In genomic region chr4:114834770-114835581, GRCm38 (mm10) we compare ENCODE assay signal across 16 mouse cellular contexts. TPM values are rescaled to one million over a fixed set of nuclear protein-coding genes. Genes with fewer than 3 reads are reported as not detected.
A peak's percentile ranks its signal among the peaks of the same experiment; 100 is the strongest.
DNase-seq lines count a peak whose midpoint lies in the region; ATAC-seq lines count a peak whose summit lies in the region.
"Had no signal": no experiment of that assay in that cellular context is flagged by ENCODE, and none has a peak within 500 bp of the region (broad histone marks: within the 10 kb centered on the region; RNA-seq: fewer than 3 reads in every experiment).

No protein-coding gene starts in this region.

- peaks cover 44% of the 10 kb centered on the region for H3K27me3 ChIP-seq in kidney, embryonic 15.5 days
- H3K27me3 ChIP-seq in neural tube, embryonic 13.5 days, result peaks cover 33% of the 10 kb centered on the region
- H3K27me3 ChIP-seq in neural tube, embryonic 15.5 days (replicated peaks), result peaks cover 23% of the 10 kb centered on the region
- H3K27me3 ChIP-seq in stomach, embryonic 16.5 days (ENCODE audit: control insufficient read depth, insufficient read depth, low read length), result no peaks in the 10 kb centered on the region

- no peaks in the 10 kb centered on the region for H3K9me3 ChIP-seq in kidney, embryonic 15.5 days (replicated peaks)
- no peaks in the 10 kb centered on the region for H3K9me3 ChIP-seq in neural tube, embryonic 13.5 days
- H3K9me3 ChIP-seq in neural tube, embryonic 15.5 days (replicated peaks), result no peaks in the 10 kb centered on the region
- no peaks in the 10 kb centered on the region for H3K9me3 ChIP-seq in stomach, embryonic 16.5 days (replicated peaks; ENCODE audit: control insufficient read depth, low read length)
- H3K9me3 ChIP-seq: heart, embryonic 13.5 days had no signal

- no peak for DNase-seq in kidney, adult 8-10 months
- peak; percentile 13 for DNase-seq in kidney, postnatal 14 days
- DNase-seq in thymus, postnatal 4 days, result no peak
- DNase-seq: cerebellum, postnatal 14 days; thymus, postnatal 36 days had no signal

- ATAC-seq in kidney, embryonic 15.5 days (replicated peaks; ENCODE audit: low FRiP score), result peak; percentile 53; the same call in 1 of the 2 replicates
- ATAC-seq in neural tube, embryonic 13.5 days (ENCODE audit: low read depth), result peak; percentile 23; the same call in 1 of the 2 replicates
- no peak for ATAC-seq in neural tube, embryonic 15.5 days (ENCODE audit: low FRiP score)
- peak; percentile 40; the same call in 1 of the 2 replicates for ATAC-seq in stomach, embryonic 16.5 days (ENCODE audit: insufficient read depth, low FRiP score)
- ATAC-seq: CD4-positive, CD25-positive, alpha-beta regulatory T cell, adult 4 months; forebrain, embryonic 14.5 days had no signal

- H3K27ac ChIP-seq in kidney, embryonic 15.5 days, result no peak overlapping the region
- H3K27ac ChIP-seq in neural tube, embryonic 13.5 days (replicated peaks), result no peak overlapping the region
- no peak overlapping the region for H3K27ac ChIP-seq in neural tube, embryonic 15.5 days (replicated peaks)
- H3K27ac ChIP-seq in stomach, embryonic 16.5 days (ENCODE audit: low read length), result no peak overlapping the region
- H3K27ac ChIP-seq: heart, embryonic 13.5 days had no signal

- H3K36me3 ChIP-seq in kidney, embryonic 15.5 days, result no peaks in the 10 kb centered on the region
- H3K36me3 ChIP-seq in neural tube, embryonic 13.5 days, result no peaks in the 10 kb centered on the region
- H3K36me3 ChIP-seq in neural tube, embryonic 15.5 days, result no peaks in the 10 kb centered on the region
- no peaks in the 10 kb centered on the region for H3K36me3 ChIP-seq in stomach, embryonic 16.5 days (ENCODE audit: control insufficient read depth, insufficient read depth, low read length)
- H3K36me3 ChIP-seq: heart, embryonic 13.5 days had no signal

- H3K4me3 ChIP-seq in kidney, embryonic 15.5 days (replicated peaks), result no peak overlapping the region
- no peak overlapping the region for H3K4me3 ChIP-seq in neural tube, embryonic 13.5 days
- no peak overlapping the region for H3K4me3 ChIP-seq in neural tube, embryonic 15.5 days (replicated peaks)
- H3K4me3 ChIP-seq in stomach, embryonic 16.5 days (replicated peaks; ENCODE audit: low read length), result no peak overlapping the region
- H3K4me3 ChIP-seq: heart, embryonic 13.5 days had no signal

- no peak overlapping the region for H3K9ac ChIP-seq in kidney, embryonic 15.5 days
- H3K9ac ChIP-seq in neural tube, embryonic 13.5 days, result no peak overlapping the region
- no peak overlapping the region for H3K9ac ChIP-seq in neural tube, embryonic 15.5 days (replicated peaks)
- no peak overlapping the region for H3K9ac ChIP-seq in stomach, embryonic 16.5 days (ENCODE audit: low read length)
- H3K9ac ChIP-seq: heart, embryonic 13.5 days had no signal

- H3K4me2 ChIP-seq in kidney, embryonic 15.5 days, result no peak overlapping the region
- H3K4me2 ChIP-seq in neural tube, embryonic 13.5 days, result no peak overlapping the region
- no peak overlapping the region for H3K4me2 ChIP-seq in neural tube, embryonic 15.5 days
- H3K4me2 ChIP-seq in stomach, embryonic 16.5 days (ENCODE audit: low read depth, low read length), result no peak overlapping the region
- H3K4me2 ChIP-seq: heart, embryonic 13.5 days had no signal

- 30% methylated on average over 10 of the region's 10 CpGs for WGBS in kidney, embryonic 15.5 days
- WGBS in neural tube, embryonic 13.5 days, result 63% methylated on average over 10 of the region's 10 CpGs
- WGBS in neural tube, embryonic 15.5 days, result 61% methylated on average over 10 of the region's 10 CpGs
- WGBS in stomach, embryonic 16.5 days, result 35% methylated on average over 10 of the region's 10 CpGs

- H3K4me1 ChIP-seq in kidney, embryonic 15.5 days, result peaks cover 17% of the 10 kb centered on the region
- H3K4me1 ChIP-seq in neural tube, embryonic 13.5 days (replicated peaks), result no peaks in the 10 kb centered on the region
- no peaks in the 10 kb centered on the region for H3K4me1 ChIP-seq in neural tube, embryonic 15.5 days
- no peaks in the 10 kb centered on the region for H3K4me1 ChIP-seq in stomach, embryonic 16.5 days (ENCODE audit: control insufficient read depth, insufficient read depth, low read length)

RNA-seq across cellular contexts. Expression of gene Gm12830, which starts 13.5 kb away (rescaled TPM):
- polyA plus RNA-seq in kidney, embryonic 15.5 days (2015; fragmentation: Nextera tagmentation; extraction: Ambion mirVana), result 0.09 and 0.14 TPM in 2 replicates
- polyA plus RNA-seq in neural tube, embryonic 13.5 days (2015; fragmentation: Nextera tagmentation; extraction: Ambion mirVana), result not detected in 2 replicates
- polyA plus RNA-seq in neural tube, embryonic 15.5 days (2015; fragmentation: Nextera tagmentation; extraction: Ambion mirVana), result not detected in 2 replicates
- not detected in 2 replicates for polyA plus RNA-seq in stomach, embryonic 16.5 days (2015; fragmentation: Nextera tagmentation; extraction: Ambion mirVana)
- polyA plus RNA-seq: CD4-positive, CD25-positive, alpha-beta regulatory T cell, adult 4 months; forebrain, embryonic 14.5 days; heart, embryonic 13.5 days; limb, embryonic 14.5 days; liver, embryonic 16.5 days; neural tube, embryonic 14.5 days; small intestine, adult 2 months had no signal
